Mouse (Mus musculus) megakaryocyte, embryonic 14.5 days (primary cell): ENCODE measurements around the gene Eaf2.

Experiments used
- FLI1 ChIP-seq: IDR thresholded peaks from 2 replicates; pipeline ENCODE4 v1.6.1; 2012; ENCODE audit warnings: low read length, inconsistent platforms, mixed read lengths
- GATA1 ChIP-seq: IDR thresholded peaks from 3 replicates; pipeline ENCODE4 v1.6.1; 2012; ENCODE audit warnings: mixed read lengths, low read length, inconsistent platforms, borderline replicate concordance

DNA sequence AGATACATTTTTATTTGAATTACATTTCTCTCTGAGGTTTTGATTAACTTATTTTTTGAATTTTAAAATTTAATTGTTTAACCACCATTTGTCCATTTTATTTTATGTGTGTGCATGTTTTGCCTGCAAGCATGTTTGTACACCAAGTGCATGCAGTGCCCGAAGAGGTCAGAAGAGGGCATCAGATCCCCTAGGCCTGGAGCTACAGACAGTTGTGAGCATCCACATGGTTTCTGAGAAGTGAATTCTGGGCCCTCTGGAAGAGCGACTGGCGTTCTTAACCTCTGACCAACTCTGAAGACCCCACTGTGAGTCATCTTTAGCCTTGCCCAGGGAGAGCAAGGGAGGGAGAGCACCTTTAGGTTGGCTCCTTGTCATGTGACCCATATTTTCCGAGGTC, 10.1 kb upstream of the Eaf2 start:
- TF ChIP-seq GATA1: no peak
- TF ChIP-seq FLI1: no peak
